Mouse (Mus musculus) cerebellum, adult 8-10 months (tissue): Measurements from ENCODE around the gene Scamp2.
A peak's percentile ranks its signal among the peaks of the same experiment; 100 is the strongest.

Experiments used
- DNase-seq: peaks from one replicate; pipeline ENCODE4 v3.0.0; 2022

The Scamp2 gene

GRCm38 (mm10) chr9:57552139-57552887, 8.4 kb upstream of the Scamp2 start, which contains the start of gene Mpi:
TSS of gene Mpi (minus strand) at chr9:57552763.
- DNase-seq: peak; percentile 66

- DNase-seq: no peak
Measured at GRCm38 (mm10) chr9:57553119-57553518, 7.6 kb upstream of the Scamp2 start.

DNA sequence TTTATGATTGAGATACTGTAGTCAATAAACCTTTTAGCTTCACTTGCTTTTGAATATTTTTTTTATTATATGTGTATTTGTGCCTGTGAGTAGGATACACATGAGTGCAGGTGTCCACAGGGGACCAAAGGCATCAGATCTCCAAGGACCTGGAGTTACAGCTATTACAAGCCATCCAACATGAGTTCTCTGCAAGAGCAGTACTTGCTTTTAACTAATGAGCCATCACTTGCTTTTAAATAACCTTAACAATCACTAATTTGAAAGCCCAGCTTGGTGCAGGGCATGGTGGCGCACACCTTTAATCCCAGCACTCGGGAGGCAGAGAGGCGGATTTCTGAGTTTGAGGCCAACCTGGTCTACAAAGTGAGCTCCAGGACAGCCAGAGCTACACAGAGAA, 6.0 kb upstream of the Scamp2 start:
- DNase-seq: no peak

GRCm38 (mm10) chr9:57557215-57557614, 3.5 kb upstream of the Scamp2 start:
- no peak for DNase-seq

- DNase-seq: no peak
Measured at GRCm38 (mm10) chr9:57558625-57559024, 2.1 kb upstream of the Scamp2 start.

GRCm38 (mm10) chr9:57559568-57559967, 1.2 kb upstream of the Scamp2 start:
- DNase-seq: no peak

DNA sequence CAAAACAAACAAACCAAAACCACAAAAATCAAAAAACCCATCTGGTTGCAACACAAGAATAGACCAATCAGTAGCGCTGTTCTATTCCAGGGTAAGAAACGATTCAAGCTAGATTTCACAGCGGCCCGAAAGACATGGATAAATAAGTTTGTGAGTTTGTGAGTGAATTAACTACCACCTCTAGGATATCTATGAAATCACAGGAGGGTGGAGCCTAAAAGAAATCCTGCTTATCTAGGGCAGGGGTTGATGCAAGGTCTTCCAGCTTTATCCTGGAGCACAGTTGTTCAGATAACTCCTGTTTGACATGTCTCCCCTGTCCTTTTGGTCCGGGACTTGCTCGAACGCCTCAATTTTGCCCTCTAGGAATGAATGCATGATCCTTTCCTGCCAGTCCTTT, 480 bp upstream of the Scamp2 start:
- no peak for DNase-seq

- no peak for DNase-seq
Measured at GRCm38 (mm10) chr9:57561711-57562099, 962 bp downstream of the Scamp2 start.

GRCm38 (mm10) chr9:57562896-57563372, 2.2 kb downstream of the Scamp2 start:
- DNase-seq: no peak

DNA sequence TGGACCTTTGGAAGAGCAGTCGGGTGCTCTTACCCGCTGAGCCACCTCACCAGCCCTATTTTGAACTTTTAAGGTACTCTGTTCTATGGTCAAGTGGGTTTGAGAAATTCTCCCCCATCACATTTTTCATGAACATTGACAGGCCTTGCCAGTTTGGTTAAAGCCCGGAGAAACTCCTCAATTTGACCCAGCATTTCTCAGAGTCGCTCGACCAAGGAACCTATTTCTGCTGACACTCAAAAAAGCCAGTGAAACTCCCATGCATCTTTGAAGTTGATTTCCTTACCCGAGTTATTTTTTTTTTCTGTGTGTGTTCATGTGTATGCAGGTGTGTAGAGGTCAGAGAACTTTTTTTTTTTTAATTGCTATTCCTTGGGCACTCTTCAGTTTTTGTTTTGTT, 3.9 kb downstream of the Scamp2 start:
- no peak for DNase-seq

- DNase-seq: no peak
Measured at GRCm38 (mm10) chr9:57565741-57566221, 5.0 kb downstream of the Scamp2 start.

DNA sequence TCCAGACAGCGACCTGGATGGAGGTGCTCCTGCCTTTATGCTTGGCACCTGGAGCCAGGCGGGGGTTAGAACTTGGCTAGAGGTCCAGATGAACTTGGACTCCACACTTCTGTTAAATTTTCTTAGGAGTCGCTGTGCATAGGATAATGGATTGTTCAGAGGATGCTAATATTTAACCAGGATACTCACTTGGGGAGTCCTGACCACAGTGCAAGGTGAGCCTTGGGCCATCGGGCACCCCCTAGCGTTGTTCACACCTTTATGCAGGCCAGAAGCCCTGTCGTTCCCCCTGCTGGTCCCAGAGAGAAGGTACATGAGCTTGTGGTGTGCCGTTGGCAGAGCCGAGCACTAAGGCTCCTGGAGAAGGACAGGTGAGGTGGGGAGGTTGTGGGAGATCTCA, 6.1 kb downstream of the Scamp2 start:
- DNase-seq: no peak

GRCm38 (mm10) chr9:57568500-57568899, 7.8 kb downstream of the Scamp2 start:
- DNase-seq: no peak

DNA sequence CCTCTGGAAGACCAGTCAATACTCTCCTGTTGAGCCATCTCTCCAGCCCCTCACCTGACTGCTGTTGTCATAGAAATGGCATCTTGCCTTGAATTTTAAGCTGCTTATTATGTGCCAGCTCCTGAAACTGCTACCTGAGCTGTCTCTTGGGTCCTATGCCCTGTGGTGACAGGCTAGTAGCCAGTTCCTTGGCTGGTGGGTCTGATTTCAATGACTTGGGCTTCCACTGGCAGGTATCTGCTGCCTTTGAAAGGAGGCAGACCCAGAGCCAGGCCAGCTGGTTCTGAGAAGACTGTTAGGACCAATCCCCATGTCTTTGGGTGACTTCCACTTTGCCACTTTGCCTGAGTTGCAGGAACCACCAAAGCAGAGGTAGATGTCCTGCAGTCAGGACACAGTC, 13.7 kb downstream of the Scamp2 start:
- DNase-seq: no peak

DNA sequence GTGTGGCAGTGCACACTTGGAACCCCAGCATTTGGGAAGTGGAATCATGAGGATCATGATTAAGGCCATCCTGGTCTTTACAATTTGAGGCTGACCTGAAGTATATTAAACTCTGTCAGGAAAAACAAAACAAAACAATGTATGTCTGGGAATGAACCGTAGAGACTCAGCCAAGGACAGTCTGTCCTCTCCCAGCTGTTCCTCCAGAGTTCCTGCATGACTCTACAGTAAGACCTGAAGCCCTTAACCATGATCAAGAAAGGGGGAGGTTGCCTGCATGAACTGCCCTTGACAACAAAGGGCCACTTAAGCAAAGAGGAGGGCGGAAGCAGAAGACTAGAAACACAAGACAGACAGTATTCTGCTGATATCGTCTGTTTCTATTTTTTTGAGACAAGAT, 14.8 kb downstream of the Scamp2 start:
- no peak for DNase-seq

DNA sequence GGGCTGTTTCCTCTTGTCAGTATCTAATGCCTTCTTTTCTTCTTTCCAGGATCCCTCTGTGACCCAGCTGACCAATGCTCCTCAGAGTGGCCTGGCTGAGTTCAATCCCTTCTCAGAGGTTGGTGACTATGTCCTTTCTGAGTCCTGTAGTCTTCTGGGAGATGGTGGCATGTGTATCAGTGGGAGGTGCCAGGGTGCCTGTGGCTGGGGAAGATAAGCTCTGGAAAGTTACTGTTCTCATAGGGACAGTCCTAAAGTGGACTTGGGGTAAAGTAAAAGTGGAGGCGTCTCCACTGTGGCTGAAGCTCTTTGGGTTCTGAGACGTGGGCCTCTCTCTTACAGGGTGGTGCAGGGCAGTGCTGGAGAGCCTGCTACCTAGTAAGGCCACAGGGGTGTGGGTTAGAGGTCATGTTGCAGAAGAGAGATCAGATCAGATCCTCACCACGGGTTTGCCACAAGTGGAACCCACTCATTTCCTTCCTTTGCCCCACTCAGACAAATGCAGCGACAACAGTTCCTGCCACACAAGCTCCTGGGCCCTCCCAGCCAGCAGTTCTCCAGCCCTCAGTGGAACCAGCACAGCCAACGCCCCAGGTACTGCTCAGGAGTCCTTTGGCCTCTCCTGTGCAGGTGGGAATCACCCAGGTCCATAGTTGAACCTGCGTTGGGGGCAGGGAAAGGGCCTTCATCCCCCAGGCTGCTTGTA, 16.6 kb downstream of the Scamp2 start:
- DNase-seq: no peak

DNA sequence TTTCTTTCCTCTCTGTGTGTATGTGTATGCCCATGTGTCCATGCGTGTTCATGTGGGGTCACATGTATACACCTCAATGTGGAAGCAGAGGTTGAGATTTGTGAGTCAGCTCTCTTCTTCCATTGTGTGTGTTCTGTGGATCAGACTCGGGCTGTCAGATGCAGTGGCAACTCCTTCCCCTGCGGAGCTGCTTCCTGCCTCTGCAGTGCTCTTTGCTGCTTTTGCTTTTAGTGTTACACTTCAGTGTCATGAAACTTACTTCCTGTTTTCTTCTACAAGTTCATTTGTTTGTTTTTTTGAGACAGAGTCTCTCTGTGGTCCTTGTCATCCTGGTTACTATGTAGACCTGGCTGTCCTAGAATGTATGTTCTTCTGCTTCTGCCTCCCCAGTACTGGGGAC, 24.2 kb downstream of the Scamp2 start:
- DNase-seq: no peak

- DNase-seq: peak; percentile 75
Measured at GRCm38 (mm10) chr9:57589224-57590126, 28.7 kb downstream of the Scamp2 start, which contains the start of gene Ulk3. TSS of gene Ulk3 (plus strand) at chr9:57589452.

- DNase-seq: no peak
Measured at GRCm38 (mm10) chr9:57590726-57591125, 30.0 kb downstream of the Scamp2 start.

- DNase-seq: no peak
Measured at GRCm38 (mm10) chr9:57593454-57594173, 32.9 kb downstream of the Scamp2 start.

- no peak for DNase-seq
Measured at GRCm38 (mm10) chr9:57594174-57594509, 33.4 kb downstream of the Scamp2 start.

DNA sequence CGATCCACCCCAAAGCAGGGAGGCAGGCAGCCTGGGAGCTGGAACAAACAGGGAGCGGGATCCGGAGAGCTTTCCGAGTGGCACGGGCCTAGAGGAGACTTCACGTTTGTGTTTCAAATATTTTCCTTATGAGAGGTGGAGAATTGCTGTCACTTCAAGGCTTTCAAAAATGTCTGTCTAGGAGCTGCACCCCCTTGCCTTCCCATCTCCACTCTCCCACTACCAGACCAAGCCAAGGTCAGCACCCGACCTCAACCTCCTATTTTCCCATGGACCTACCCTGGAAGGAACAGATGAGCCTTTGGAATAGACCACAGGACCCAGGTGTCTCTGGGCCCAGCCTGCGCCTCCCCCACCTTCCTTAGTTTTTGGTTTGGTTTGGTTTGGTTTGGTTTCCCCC, 36.5 kb downstream of the Scamp2 start:
- DNase-seq: no peak
